Mouse (Mus musculus) duodenum, adult 2 months (tissue): ENCODE data around the gene Vmn1r217. TPM values are rescaled to one million over a fixed set of nuclear protein-coding genes. Genes with fewer than 3 reads are reported as not detected.

Source experiments
- polyA plus RNA-seq: library from polyadenylated mRNA; depleted of rRNA; stranded (reverse); fragments of >200 nt; gene quantifications from 2 replicates; pipeline ENCODE4 v1.2.3, GENCODE M21; 2012; ENCODE audit warnings: low replicate concordance; rRNA removed

The Vmn1r217 gene
- polyA plus RNA-seq, result not detected in 2 replicates

GRCm38 (mm10) chr13:23118126-23118525 lies at the start of gene Vmn1r217:
Vmn1r217 (minus strand) TSS chr13:23118226.

GRCm38 (mm10) chr13:23159012-23159411 lies 41.0 kb upstream of the Vmn1r217 start, which contains the start of gene Vmn1r219:
Vmn1r219 (plus strand) TSS chr13:23159312.

GRCm38 (mm10) chr13:23133099-23133498 lies 15.1 kb upstream of the Vmn1r217 start, which contains the start of gene Vmn1r218:
Vmn1r218 (plus strand) TSS chr13:23133155.

DNA sequence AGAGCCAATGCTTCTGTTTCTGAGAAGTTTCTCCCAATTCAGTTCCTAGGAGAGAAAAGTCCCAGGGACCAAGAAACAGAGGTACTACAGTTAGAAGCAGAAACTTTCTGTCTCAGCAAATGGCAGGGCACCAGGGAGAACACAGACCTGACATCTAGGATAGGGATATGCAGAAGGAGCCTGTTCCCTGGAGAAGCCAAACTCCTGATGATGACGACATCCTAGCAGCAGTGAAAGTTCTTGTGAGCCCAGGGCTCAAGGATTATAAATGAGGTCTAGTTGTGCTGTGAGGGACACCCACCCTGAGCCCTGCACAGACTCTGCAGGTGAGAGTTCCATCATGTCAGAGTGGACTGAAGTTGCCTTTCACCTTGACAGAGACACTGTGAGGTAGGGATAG lies 50.3 kb downstream of the Vmn1r217 start, which contains the start of gene Vmn1r215:
Gene Vmn1r215, plus strand, starts transcription at position 301 of the 400 bp plus-strand sequence.

Other genes with a start within 250 kb of the Vmn1r217 start
- not detected in 2 replicates for gene Vmn1r212, start 234.0 kb downstream of the Vmn1r217 start, polyA plus RNA-seq
- not detected in 2 replicates for gene Vmn1r213, start 110.6 kb downstream of the Vmn1r217 start, polyA plus RNA-seq
- gene Vmn1r214, start 87.8 kb downstream of the Vmn1r217 start, polyA plus RNA-seq, result not detected in 2 replicates
- gene Vmn1r215, start 50.2 kb downstream of the Vmn1r217 start, polyA plus RNA-seq, result not detected in 2 replicates
- not detected in 2 replicates for gene Vmn1r218, start 14.9 kb upstream of the Vmn1r217 start, polyA plus RNA-seq
- gene Vmn1r219, start 41.1 kb upstream of the Vmn1r217 start, polyA plus RNA-seq, result not detected in 2 replicates
- gene Vmn1r220, start 69.7 kb upstream of the Vmn1r217 start, polyA plus RNA-seq, result not detected in 2 replicates
- gene Vmn1r221, start 95.9 kb upstream of the Vmn1r217 start, polyA plus RNA-seq, result not detected in 2 replicates
- gene Vmn1r222, start 117.7 kb upstream of the Vmn1r217 start, polyA plus RNA-seq, result not detected in 2 replicates
- not detected in 2 replicates for gene Vmn1r223, start 128.9 kb upstream of the Vmn1r217 start, polyA plus RNA-seq